Mouse (Mus musculus) E14TG2a.4 (cell line): Measurements from ENCODE around the gene Lzts2.

ENCODE experiments used
- CTCF ChIP-seq: conservative IDR thresholded peaks from 2 replicates; pipeline ENCODE4 v1.5.1; 2014; ENCODE audit warnings: low read length
- NANOG ChIP-seq: IDR thresholded peaks from 2 replicates; pipeline ENCODE4 v1.6.1; 2014; ENCODE audit warnings: borderline replicate concordance, low read length, mixed read lengths

GRCm38 (mm10) chr19:45063565-45064292, 49.5 kb downstream of the Lzts2 start:
- peak; percentile 50 for TF ChIP-seq CTCF
- no peak for TF ChIP-seq NANOG
